Mouse (Mus musculus) embryonic fibroblast, embryonic 13.5 days (primary cell): ENCODE measurements around the gene Rpusd3.

ENCODE experiments used
- CTCF ChIP-seq: IDR thresholded peaks from 2 replicates; pipeline ENCODE4 v1.5.1; 2011; ENCODE audit warnings: mild to moderate bottlenecking, control low read depth, low read length, moderate library complexity, borderline replicate concordance; ENCODE audit not compliant: insufficient read depth
- POLR2A ChIP-seq: IDR thresholded peaks from 2 replicates; pipeline ENCODE4 v1.6.1; 2011; ENCODE audit warnings: low read depth, mild to moderate bottlenecking, control low read depth, low read length, moderate library complexity

DNA sequence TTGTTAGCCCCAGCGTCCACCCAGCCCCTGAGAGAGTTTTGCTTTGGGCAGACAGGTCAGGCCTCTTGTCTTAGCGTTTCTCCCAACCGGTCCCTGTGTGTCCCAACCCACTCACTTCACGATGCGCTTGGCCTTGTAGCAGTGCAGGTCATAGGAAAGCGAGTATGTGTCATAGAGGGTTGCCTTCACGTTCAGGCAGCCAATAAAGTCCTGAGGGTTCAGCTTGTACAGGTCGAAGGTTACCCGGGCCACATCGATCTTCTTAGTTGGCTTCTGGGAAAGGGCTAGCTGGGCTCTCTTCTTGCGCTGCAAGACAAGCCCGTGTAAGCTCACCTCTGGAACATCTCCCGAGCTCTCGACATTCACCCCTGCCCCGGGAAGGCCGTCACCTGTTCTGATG, 8.9 kb upstream of the Rpusd3 start:
- TF ChIP-seq POLR2A (no peak), CTCF (no peak)
